Mouse (Mus musculus): ENCODE data around the gene Rad51. TPM values are rescaled to one million over a fixed set of nuclear protein-coding genes. Genes with fewer than 3 reads are reported as not detected.
A peak's percentile ranks its signal among the peaks of the same experiment; 100 is the strongest.

The Rad51 gene
- polyA plus RNA-seq, 1 experiment from 2014 or later, result 21.8 TPM

GRCm38 (mm10) chr2:119176761-119177160 lies 64.2 kb downstream of the Rad51 start:
- H3K27me3 ChIP-seq, result no peaks in the 10 kb centered on the region
- 59% methylated on average over 3 of the region's 3 CpGs for WGBS
- H3K4me1 ChIP-seq (replicated peaks), result peaks cover 24% of the 10 kb centered on the region
- H3K27ac ChIP-seq, result no peak overlapping the region
- H3K9me3 ChIP-seq (replicated peaks), result no peaks in the 10 kb centered on the region
- no peak overlapping the region for H3K4me2 ChIP-seq
- no peak overlapping the region for H3K9ac ChIP-seq
- H3K36me3 ChIP-seq, result peaks cover 12% of the 10 kb centered on the region; the same call in 1 of the 2 replicates
- no peak overlapping the region for H3K4me3 ChIP-seq
- ATAC-seq (replicated peaks; ENCODE audit: insufficient number of reproducible peaks, insufficient read depth, low FRiP score, low read depth), result no peak

GRCm38 (mm10) chr2:119177384-119177939 lies 64.9 kb downstream of the Rad51 start:
- H3K4me2 ChIP-seq, result no peak overlapping the region
- 87% methylated on average over 5 of the region's 5 CpGs for WGBS
- H3K4me1 ChIP-seq (replicated peaks), result peaks cover 19% of the 10 kb centered on the region
- ATAC-seq (replicated peaks; ENCODE audit: insufficient number of reproducible peaks, insufficient read depth, low FRiP score, low read depth), result no peak
- H3K27ac ChIP-seq, result no peak overlapping the region
- peaks cover 16% of the 10 kb centered on the region; the same call in 1 of the 2 replicates for H3K36me3 ChIP-seq
- no peak overlapping the region for H3K9ac ChIP-seq
- H3K27me3 ChIP-seq, result no peaks in the 10 kb centered on the region
- no peaks in the 10 kb centered on the region for H3K9me3 ChIP-seq (replicated peaks)
- no peak overlapping the region for H3K4me3 ChIP-seq

- ATAC-seq (replicated peaks; ENCODE audit: insufficient number of reproducible peaks, insufficient read depth, low FRiP score, low read depth), result no peak
- no peaks in the 10 kb centered on the region for H3K27me3 ChIP-seq
- no peak overlapping the region for H3K4me2 ChIP-seq
- WGBS, result 86% methylated on average over 7 of the region's 7 CpGs
- no peak overlapping the region for H3K4me3 ChIP-seq
- no peaks in the 10 kb centered on the region for H3K4me1 ChIP-seq (replicated peaks)
- peaks cover 35% of the 10 kb centered on the region; the same call in 1 of the 2 replicates for H3K36me3 ChIP-seq
- no peaks in the 10 kb centered on the region for H3K9me3 ChIP-seq (replicated peaks)
- no peak overlapping the region for H3K9ac ChIP-seq
- no peak overlapping the region for H3K27ac ChIP-seq
These were observed 70.3 kb downstream of the Rad51 start for GRCm38 (mm10) chr2:119182914-119183313.

GRCm38 (mm10) chr2:119189029-119189710 lies 76.6 kb downstream of the Rad51 start:
- peak overlapping the region; percentile 63 for H3K4me2 ChIP-seq
- no peak overlapping the region for H3K9ac ChIP-seq
- peaks cover 7% of the 10 kb centered on the region for H3K4me1 ChIP-seq (replicated peaks)
- peak; percentile 78 for ATAC-seq (replicated peaks; ENCODE audit: insufficient number of reproducible peaks, insufficient read depth, low FRiP score, low read depth)
- H3K4me3 ChIP-seq, result peak overlapping the region; percentile 31
- peaks cover 9% of the 10 kb centered on the region; the same call in 1 of the 2 replicates for H3K36me3 ChIP-seq
- 6% methylated on average over 15 of the region's 15 CpGs for WGBS
- no peaks in the 10 kb centered on the region for H3K27me3 ChIP-seq
- H3K27ac ChIP-seq, result no peak overlapping the region
- no peaks in the 10 kb centered on the region for H3K9me3 ChIP-seq (replicated peaks)

- H3K27me3 ChIP-seq, result no peaks in the 10 kb centered on the region
- 67% methylated on average over 5 of the region's 5 CpGs for WGBS
- no peak for ATAC-seq (replicated peaks; ENCODE audit: insufficient number of reproducible peaks, insufficient read depth, low FRiP score, low read depth)
- peaks cover 10% of the 10 kb centered on the region for H3K4me1 ChIP-seq (replicated peaks)
- H3K4me2 ChIP-seq, result no peak overlapping the region
- H3K9me3 ChIP-seq (replicated peaks), result no peaks in the 10 kb centered on the region
- H3K36me3 ChIP-seq, result no peaks in the 10 kb centered on the region
- no peak overlapping the region for H3K9ac ChIP-seq
- H3K4me3 ChIP-seq, result no peak overlapping the region
- no peak overlapping the region for H3K27ac ChIP-seq
These were observed 78.4 kb downstream of the Rad51 start for GRCm38 (mm10) chr2:119190969-119191368.

GRCm38 (mm10) chr2:119194140-119194539 lies 81.5 kb downstream of the Rad51 start:
- Histone ChIP-seq H3K4me1 (replicated peaks) (peaks cover 11% of the 10 kb centered on the region), H3K9ac (no peak overlapping the region)
- ATAC-seq (replicated peaks; ENCODE audit: insufficient number of reproducible peaks, insufficient read depth, low FRiP score, low read depth), result no peak

GRCm38 (mm10) chr2:119196316-119197108 lies 83.9 kb downstream of the Rad51 start:
- Histone ChIP-seq H3K27me3 (no peaks in the 10 kb centered on the region), H3K9ac (no peak overlapping the region)
- 43% methylated on average over 4 of the region's 4 CpGs for WGBS

More at GRCm38 (mm10) chr2:119194140-119194539, 81.5 kb downstream of the Rad51 start:
- H3K4me3 ChIP-seq, result no peak overlapping the region
- WGBS, result 66% methylated on average over 5 of the region's 5 CpGs
- no peaks in the 10 kb centered on the region for H3K9me3 ChIP-seq (replicated peaks)
- H3K27ac ChIP-seq, result peak overlapping the region; percentile 67
- no peaks in the 10 kb centered on the region for H3K27me3 ChIP-seq
- H3K4me2 ChIP-seq, result no peak overlapping the region
- no peaks in the 10 kb centered on the region for H3K36me3 ChIP-seq

More at GRCm38 (mm10) chr2:119196316-119197108, 83.9 kb downstream of the Rad51 start:
- no peaks in the 10 kb centered on the region for H3K36me3 ChIP-seq
- H3K9me3 ChIP-seq (replicated peaks), result no peaks in the 10 kb centered on the region
- H3K4me2 ChIP-seq, result no peak overlapping the region
- H3K4me3 ChIP-seq, result no peak overlapping the region
- no peak for ATAC-seq (replicated peaks; ENCODE audit: insufficient number of reproducible peaks, insufficient read depth, low FRiP score, low read depth)
- H3K27ac ChIP-seq, result no peak overlapping the region
- peaks cover 12% of the 10 kb centered on the region for H3K4me1 ChIP-seq (replicated peaks)

Other genes with a start within 250 kb of the Rad51 start
- 3.3 and 5.1 TPM in 2 replicates for gene Bahd1, start 212.4 kb upstream of the Rad51 start, polyA plus RNA-seq (2015; fragmentation: Nextera tagmentation; extraction: Ambion mirVana)
- gene Chst14, start 186.3 kb upstream of the Rad51 start, polyA plus RNA-seq (2015; fragmentation: Nextera tagmentation; extraction: Ambion mirVana), result 16.5 and 20.5 TPM in 2 replicates
- gene Ccdc32, start 83.4 kb upstream of the Rad51 start, polyA plus RNA-seq (2015; fragmentation: Nextera tagmentation; extraction: Ambion mirVana), result 16.8 and 17.7 TPM in 2 replicates
- gene Rpusd2, start 78.0 kb upstream of the Rad51 start, polyA plus RNA-seq (2015; fragmentation: Nextera tagmentation; extraction: Ambion mirVana), result 2.9 and 3.8 TPM in 2 replicates
- 31.3 and 36.2 TPM in 2 replicates for gene Knl1, start 65.7 kb upstream of the Rad51 start, polyA plus RNA-seq (2015; fragmentation: Nextera tagmentation; extraction: Ambion mirVana)
- gene Rmdn3, start 44.2 kb downstream of the Rad51 start, polyA plus RNA-seq (2015; fragmentation: Nextera tagmentation; extraction: Ambion mirVana), result 23.0 and 26.2 TPM in 2 replicates
- 4.5 and 5.9 TPM in 2 replicates for gene Gchfr, start 55.0 kb downstream of the Rad51 start, polyA plus RNA-seq (2015; fragmentation: Nextera tagmentation; extraction: Ambion mirVana)
- gene Gm14137, start 61.7 kb downstream of the Rad51 start, polyA plus RNA-seq (2015; fragmentation: Nextera tagmentation; extraction: Ambion mirVana), result 0.29 and 0.34 TPM in 2 replicates
- gene Zfyve19, start 95.8 kb downstream of the Rad51 start, polyA plus RNA-seq (2015; fragmentation: Nextera tagmentation; extraction: Ambion mirVana), result 29.7 and 36.3 TPM in 2 replicates
- gene Dnajc17, start 96.0 kb downstream of the Rad51 start, polyA plus RNA-seq (2015; fragmentation: Nextera tagmentation; extraction: Ambion mirVana), result 12.4 and 12.5 TPM in 2 replicates
- gene Ppp1r14d, start 117.1 kb downstream of the Rad51 start, polyA plus RNA-seq (2015; fragmentation: Nextera tagmentation; extraction: Ambion mirVana), result not detected in 2 replicates
- 1.2 and 5.6 TPM in 2 replicates for gene Spint1, start 124.6 kb downstream of the Rad51 start, polyA plus RNA-seq (2015; fragmentation: Nextera tagmentation; extraction: Ambion mirVana)
- 0.44 and 2.2 TPM in 2 replicates for gene Rhov, start 158.5 kb downstream of the Rad51 start, polyA plus RNA-seq (2015; fragmentation: Nextera tagmentation; extraction: Ambion mirVana)
- 10.3 and 14.7 TPM in 2 replicates for gene Vps18, start 175.9 kb downstream of the Rad51 start, polyA plus RNA-seq (2015; fragmentation: Nextera tagmentation; extraction: Ambion mirVana)
- gene Dll4, start 213.0 kb downstream of the Rad51 start, polyA plus RNA-seq (2015; fragmentation: Nextera tagmentation; extraction: Ambion mirVana), result 9.2 and 14.2 TPM in 2 replicates
- gene Chac1, start 238.4 kb downstream of the Rad51 start, polyA plus RNA-seq (2015; fragmentation: Nextera tagmentation; extraction: Ambion mirVana), result 0.63 and 0.76 TPM in 2 replicates

All from heart, embryonic 15.5 days (tissue).